Mouse (Mus musculus) telencephalon, adult 2 months (tissue): ENCODE data around the gene Fn3k.

Source experiments
- DNase-seq: peaks from one replicate; pipeline ENCODE4 v3.0.0-alpha.2; 2011; ENCODE audit warnings: low read depth, low spot score

Gene Fn3k

DNA sequence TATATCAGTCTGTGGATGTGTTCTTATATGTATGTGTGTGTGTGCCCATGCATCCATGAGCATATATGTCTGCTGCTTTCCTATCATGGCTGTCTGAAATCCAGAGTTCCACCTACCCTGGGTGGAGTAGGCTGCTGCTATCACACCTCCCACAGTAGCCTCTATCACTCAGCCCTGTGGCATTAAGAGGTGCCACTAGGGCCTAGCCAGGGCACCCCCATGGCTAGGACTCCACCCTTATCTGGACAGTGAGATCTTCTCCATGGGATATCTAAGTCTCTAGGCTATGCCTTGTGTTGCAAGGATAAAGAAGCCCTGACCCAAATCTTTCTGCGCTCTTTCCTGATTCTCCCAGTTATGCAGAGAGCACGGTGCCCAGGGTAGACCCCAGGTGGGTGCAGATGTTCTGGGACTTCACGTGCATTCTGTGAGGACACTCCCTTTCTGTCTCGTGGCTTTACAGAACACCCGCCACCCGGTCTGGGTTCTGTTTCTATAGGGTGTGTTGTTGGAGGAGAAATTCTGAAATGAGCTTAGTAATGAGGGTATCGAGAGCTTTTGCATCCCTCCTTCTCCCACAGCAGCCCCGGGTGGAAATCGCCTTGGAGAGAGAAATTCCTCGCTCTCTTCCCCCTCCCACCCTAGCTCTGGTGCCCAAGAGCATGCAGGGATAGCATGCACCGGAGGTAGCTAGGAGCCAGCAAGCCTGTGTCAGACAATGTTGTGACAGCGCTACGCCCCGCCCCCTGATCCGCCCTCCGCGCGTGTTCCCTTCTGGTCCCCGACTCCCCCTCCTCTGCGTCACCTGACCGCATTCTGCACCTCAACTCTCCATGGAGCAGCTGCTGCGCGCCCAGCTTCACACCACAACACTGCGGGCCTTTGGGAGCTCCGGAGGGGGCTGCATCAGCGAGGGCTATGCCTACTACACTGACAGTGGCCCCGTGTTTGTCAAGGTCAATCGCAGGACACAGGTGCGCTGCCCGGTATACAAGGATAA, at the start of gene Fn3k:
TSS of gene Fn3k (plus strand) at position 758 of the 1,000 bp plus-strand sequence.
- DNase-seq = peak; percentile 91

DNA sequence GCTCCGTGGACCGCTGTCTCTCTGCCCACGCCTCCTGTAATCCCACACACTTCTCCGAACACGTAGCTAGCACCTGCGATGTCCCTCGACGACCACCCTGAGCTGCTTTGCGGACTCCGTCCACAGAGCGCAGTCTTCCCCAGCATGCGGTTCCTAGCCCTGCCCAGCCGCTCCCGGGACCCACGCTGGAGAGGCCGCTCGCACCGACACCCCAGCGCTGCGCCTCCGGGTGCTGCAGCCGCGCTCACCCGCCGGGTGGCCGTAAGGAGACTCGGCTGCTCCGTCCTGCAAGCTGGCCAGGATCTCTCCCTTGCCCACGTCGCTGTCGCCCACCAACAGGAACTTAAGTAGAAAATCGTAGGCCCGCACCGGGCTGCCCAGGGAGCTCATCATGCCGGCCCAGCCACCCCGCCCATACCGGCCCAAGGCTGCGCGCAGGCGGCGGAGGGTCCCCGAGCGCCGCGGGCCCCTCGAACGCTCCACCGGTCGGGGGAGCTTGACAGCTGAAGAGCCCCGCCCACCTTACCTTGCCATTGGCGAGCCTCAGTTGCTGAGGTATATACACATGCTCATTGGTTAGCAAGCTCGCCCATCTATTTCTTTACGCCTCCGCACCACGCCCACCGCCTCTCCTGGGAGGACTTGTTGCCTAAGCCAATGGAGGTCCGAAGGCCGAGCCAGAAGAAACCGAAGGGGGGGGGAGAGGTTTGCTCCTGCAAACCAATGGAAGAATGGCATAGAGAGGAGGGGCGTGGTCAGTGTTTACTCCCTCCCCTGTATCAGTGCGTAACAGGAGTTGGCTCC, 46.8 kb upstream of the Fn3k start, which contains the start of gene Rab40b:
TSS of gene Rab40b (minus strand) at position 502 of the 804 bp plus-strand sequence.
- peak; percentile 99 for DNase-seq

DNA sequence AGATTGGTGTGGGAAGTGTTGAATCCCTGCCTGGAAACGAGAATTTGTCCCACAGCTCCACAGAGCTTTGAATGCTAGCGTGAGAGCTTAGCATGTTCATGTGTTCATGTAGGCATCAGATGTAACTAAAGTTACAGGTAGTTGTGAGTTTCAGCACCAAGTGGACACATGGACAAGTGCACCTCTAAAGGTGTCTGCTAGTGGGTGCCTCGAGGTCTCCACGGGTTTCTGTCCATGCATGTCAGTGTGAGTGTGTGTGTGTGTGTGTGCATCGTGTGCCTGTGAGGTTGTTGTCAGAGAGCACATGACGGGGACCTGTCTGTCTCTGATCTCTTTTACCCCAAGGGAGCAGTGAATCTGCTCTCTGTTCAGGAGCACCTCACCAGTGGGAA, 46.2 kb upstream of the Fn3k start:
- DNase-seq = no peak

DNA sequence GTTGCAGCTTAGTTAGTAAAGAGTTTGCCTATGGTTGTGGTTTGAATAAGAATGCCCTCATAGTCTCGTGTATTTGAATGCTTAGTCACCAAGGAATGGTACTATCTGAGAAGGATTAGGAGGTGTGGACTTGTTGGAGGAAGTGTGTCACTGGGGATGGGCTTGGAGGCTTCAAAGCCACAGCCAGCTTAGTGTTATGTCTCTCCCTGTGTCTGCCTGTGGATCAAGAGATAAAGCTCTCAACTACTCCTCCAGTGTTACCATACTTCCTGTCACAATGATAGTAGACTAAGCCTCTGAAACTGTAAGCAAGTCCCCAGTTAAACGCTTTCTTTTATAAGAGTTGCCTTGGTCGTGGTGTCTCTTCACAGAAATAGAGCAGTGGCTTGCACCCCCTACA, 43.9 kb upstream of the Fn3k start:
- DNase-seq = no peak

DNA sequence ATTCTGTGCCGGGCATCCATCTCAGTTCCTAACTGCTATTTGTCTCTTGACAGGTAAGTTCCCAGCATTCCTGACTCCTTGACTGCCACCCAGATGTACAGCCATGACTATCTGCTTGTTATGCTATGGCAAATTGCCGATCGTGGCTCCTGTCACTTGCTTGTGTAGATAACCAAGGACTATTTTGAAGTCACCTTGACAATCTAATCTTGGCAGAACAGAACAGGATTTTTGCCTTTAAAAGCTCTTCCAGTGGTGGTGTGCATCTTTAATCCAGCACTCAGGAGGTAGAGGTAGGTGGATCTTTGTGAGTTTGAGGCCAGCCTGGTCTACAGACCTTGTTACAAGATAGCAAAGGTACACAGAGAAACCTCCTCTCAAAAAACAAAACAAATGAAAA, 42.3 kb upstream of the Fn3k start:
- DNase-seq = no peak

DNA sequence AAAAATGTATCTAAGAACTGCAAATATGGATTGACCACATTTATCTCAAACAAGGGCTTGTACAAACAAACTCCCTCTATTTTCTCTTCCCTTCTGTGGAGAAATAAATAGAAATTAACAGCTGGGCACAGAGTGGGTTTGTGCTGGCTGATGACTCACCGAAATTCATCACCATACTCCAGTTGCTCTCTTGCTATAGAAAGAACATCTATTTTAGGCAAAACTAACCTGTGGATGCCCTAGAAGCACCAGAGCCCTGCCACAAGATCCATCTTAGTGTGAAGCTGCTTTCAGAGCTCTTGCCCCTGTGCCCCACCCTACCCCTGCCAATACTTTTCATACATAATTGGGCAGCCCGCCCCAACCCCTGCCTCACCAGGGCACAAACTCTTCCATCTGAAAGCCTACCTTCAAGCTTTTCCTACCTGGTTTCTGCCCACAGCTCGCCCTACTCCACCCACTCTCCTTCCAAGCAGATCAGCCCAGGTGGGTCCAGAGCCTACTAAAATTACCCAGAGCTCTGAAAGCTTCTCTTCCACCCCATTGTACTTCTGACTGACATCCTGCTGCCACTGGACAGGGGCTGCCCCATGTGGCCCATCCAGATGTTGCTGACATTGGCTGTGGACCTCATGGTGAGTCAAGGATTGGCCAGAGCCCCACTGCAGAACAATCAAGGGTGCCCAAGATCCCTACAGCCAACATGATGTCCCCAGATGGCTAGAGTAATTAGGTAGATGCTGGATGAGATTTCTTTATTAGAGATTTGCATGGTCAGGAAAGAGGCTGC, 27.2 kb upstream of the Fn3k start:
- peak; percentile 91 for DNase-seq

DNA sequence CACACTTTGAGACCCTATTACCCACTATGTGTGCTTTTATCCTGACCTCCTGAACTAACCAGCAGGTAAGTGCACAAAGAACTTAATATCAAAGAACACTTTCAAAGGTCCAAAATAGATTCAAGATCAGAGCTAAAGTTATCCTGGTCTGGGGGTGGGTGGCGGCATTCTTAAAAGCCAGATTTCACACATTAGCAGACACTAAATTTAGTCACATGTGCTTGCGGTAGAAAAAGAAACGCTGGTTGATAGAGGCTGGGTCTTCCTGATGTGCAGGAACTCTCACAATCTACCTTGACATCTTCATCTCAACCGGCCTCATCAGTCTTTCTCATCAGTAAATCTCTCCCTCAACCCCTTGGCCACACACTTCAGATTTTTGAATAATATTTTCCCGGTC, 20.0 kb upstream of the Fn3k start:
- no peak for DNase-seq

DNA sequence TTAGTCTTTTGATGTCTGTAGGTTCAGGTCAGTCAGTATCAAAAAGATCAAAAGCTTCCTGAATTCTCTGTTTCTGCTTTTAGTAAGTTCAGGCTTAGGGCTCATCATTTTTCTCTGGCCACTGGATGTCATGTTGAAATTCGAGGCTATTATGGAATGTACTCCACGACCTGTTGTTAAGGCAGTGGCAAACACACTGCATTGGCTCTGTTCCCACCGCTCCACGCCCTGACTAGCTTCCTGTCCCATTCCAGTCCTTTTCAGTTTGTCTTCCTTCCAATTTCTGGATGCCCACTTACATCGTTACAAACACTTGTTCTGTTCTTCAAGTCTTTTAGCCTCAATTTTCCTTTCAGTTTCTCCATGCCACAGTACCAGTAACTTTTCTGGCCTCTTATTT, 19.4 kb upstream of the Fn3k start:
- no peak for DNase-seq

DNA sequence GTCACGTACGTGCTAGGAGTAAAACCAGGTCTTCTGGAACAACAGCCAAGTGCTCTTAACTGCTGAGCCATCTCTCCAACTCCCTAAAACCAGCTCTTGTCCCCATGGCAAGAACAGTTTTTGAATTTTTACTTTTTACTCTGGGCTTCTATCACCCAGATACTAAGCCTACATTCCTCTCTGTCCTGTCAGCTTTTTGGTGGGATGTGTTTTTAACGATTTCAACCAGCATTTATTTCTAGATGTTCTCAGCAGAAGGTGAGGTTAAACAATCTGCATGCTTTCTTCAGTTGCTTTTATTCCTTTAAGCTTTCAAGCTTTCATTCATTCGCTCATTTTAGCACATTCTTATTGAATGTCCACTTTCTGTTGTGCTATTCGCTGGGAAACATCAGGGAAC, 16.7 kb upstream of the Fn3k start:
- no peak for DNase-seq

DNA sequence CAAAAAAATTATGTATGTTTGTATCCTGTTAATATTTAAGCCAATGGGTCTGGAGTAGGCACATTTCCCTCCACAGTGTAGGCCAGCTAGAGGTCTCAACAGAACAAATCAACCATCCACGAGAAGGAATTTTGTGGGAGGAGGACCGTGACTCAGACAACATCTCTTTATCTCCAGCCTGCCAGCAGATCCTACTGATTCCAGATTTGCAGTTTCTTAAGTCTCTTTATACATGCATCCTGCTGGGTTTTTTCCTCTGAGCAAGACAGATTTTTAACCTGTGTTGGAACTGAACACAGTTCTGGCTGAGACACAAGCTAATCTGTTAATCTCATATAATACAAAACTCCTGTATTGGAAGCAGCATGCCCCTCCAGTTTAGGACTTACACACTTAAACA, 15.8 kb upstream of the Fn3k start:
- no peak for DNase-seq

DNA sequence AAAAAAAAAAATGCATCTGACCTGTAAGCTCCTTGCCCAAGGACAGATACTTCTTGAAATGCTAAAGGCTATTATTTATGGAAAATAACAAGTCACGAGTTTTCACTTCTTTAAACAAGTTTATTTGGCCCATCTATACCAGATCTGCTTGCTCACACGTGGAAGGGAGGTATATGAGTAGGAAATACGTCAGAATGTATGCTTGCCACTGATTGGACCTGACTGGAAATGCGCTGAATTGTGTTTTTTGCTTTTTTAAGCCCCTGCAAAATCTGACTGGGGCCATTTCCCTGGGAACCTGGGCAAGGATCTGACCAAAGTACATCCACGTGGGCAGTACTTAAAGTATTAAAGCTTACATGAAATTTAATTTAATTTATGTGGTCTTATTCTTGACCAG, 14.3 kb upstream of the Fn3k start:
- DNase-seq = no peak

DNA sequence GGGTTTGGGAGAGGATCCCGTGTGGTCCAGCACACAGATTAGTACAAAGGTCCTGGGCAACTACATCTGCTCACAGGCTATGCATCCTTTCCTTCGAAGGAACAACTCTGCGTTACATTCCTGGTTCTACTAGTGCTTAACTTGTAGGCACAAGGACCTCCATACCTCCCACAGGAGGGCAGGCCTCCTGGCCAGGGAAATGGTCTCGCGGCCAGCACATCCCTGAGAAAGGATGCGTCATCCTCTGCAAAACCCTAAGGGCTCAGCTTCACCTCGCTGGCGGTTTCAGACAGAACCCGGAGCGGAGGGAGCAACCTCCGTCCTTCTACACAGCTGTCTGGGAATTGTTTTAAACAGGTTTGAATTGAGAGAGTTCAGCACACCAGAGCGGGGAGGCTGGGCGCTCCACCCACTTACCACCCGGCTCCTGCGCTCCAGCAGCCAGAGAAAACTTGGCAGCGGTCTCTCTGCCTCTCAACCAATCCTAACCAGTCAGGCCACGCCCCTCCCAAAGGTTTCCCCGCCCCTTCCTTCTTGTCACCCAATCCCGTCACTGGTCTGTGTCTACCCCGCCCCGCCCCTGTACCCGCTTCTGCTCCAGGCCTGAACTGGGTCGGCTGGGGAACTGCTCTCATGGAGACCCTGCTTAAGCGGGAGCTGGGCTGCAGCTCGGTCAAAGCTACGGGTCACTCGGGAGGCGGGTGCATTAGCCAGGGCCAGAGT, 13.7 kb upstream of the Fn3k start, which contains the start of gene Fn3krp:
TSS of gene Fn3krp (plus strand) at position 572 of the 723 bp plus-strand sequence.
- DNase-seq = peak; percentile 99

DNA sequence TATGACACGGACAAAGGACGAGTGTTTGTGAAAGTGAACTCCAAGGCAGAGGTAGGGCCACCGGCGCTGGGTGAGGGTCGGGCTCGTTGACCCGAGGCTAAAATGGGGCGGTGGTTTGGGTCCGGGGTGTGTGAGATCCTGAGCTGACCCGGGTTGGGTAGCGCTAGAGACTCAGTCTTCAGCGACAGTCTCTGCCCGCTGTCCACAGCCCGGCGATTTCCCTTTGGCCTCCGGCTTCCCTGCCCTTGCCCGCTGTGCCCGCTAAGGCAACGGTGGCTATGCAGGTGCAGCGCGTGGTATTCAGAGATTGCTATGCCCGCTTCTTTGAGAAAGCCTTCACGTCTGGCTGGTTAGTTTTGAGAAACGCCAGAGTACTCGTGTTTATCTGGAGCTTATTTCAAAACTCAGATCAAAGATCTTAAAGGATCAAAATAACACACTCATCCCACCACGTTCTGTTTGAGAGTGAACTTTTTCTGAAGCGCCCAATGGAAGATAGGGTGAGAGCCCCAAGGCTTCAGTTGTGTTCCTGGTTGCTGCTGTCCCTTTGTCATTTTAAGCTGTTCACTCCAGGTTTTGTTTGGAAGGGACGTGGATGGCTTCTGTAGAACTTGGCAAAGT, 13.1 kb upstream of the Fn3k start:
- DNase-seq = no peak

DNA sequence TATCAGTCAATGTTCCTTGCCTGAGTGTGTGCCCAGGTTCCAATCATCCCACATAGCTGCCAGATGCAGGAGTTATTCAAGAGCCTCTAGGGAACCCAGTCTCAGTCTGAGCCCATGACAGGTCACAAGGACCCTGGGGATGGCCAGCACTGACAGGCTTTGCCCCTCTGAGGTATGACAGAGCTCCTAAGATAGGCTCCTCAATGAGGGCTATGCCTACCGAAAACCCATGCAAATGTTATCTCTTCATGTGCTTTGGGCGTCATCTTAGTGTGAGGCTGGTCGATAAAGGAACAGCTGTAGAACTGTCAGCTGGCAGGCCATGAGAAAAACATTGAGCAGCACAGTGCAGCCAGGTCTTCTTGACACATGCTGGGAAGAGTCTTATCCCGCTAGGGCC, 1.3 kb upstream of the Fn3k start:
- no peak for DNase-seq

DNA sequence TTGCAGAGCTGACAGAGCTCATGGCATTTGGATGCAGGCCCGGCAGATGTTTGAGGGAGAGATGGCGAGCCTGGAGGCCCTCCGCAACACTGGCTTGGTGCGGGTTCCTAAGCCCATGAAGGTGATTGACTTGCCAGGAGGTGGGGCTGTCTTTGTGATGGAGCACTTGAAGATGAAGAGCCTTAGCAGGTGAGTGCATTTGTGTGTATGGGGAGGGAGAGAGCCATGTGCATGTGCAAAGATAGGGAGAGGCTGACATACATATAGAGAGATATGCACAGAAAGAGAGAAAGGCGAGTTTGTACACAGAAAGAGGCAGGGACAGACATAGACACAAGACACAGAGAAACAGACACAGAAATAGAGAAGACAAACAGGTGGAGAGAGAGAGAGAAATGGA, 2.5 kb downstream of the Fn3k start:
- no peak for DNase-seq

DNA sequence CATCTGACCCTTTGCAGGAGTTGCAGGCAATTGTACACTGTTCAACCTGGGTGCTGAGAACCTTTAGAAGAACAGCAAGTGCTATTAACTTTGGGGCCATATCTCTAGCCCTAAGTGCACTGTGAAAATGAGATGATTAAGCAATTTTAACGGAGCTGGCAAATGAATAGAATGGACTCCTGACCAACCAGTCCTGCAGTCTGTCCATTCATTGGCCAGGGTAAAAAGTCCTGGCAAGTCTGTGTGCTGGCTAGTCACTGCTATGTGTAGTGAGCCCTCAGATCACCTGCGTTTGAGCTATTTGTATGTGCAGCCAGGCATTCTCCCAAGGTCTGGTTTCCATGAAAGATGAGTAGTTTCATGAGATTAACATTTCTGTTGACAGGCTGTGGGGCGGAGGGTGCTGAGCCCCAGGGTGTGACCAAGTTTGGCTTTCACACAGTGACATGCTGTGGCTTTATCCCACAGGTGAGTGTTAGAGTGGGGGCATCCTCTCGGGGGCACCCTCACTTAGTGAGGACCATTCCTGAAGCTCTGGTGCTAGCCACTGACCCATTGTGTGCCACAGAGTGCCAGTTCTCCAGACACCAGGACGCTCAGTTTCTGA, 5.1 kb downstream of the Fn3k start:
- DNase-seq = no peak

DNA sequence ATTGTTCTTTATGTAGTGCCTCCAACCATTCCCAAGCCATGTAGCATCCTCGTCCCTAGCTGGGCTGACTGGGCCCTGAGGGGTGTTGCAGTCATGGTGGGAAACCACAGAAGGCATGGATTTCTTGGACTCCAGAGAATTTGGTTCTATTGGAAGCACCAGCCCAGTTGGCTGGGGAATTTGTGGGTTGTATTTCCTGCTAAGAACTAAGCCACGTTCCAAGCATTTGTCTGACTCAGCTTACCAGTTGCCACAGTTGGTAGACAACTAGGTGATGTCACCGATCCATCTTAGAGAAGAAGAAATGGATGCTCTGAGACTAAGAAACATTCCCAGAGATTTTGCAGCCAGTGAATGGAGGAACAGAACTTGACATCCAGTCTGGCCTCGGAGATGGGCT, 6.9 kb downstream of the Fn3k start:
- DNase-seq = no peak

DNA sequence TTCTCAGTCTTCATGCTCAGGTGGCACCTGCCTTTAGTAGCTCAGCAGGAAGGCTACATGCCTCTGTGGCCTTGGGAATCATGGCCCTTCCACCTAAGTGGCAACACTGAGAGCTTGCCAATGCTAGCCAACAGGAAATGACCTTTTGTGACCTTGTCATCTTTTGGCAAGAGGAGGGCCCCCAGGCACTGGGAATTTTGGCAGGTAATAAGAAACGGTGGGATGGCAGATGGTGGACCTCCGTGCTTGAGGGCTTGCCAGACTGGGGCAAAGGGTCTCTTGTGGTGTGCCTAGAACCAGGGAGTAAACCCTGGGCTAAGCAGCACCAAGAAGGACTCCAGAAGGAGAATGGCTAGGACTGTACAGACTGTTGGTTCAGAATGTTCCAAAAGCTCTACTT, 7.4 kb downstream of the Fn3k start:
- no peak for DNase-seq

DNA sequence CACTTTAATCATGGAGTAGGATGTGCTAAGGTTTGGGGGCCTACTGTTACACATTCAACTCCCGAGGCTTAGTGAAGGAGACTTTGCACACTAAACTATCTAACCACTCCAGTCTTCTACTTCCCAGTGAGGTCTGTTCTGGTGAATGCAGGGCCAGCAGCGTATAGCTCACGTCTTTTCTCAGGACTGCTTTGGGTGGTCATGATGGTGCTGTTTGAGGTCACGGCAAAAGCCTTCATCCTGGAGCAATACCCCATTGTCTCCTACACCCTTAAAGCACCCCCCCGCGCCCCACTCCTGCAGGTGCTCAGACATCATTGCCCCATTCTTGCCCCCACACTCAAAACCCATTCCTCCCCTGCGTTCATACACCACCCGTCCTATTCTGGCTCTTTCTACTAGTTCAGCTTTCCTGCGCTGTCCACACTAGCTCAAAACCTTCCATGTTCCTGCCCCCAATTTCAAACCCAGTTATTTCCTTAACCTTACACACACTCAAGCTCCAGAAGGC, 16.6 kb downstream of the Fn3k start:
- no peak for DNase-seq
